Mouse (Mus musculus) midbrain, embryonic 12.5 days (tissue): ENCODE data around the gene Gm8374. TPM values are rescaled to one million over a fixed set of nuclear protein-coding genes. Genes with fewer than 3 reads are reported as not detected.
A peak's percentile ranks its signal among the peaks of the same experiment; 100 is the strongest.
"Not testable (repeated sequence)": the region's sequence is repeated elsewhere in the genome, so short reads cannot be mapped to it uniquely, and the experiment has no call there.

Source experiments
- ATAC-seq: fragments of 200-750 bp; cut with Nextera tagmentation; 2 replicates; pipeline ENCODE4 v1.8.0; 2017; ENCODE audit warnings: low read depth, moderate TSS enrichment, moderate library complexity; ENCODE audit not compliant: low FRiP score
- H3K27ac ChIP-seq: fragments of 300-500 bp; sonication (generic); replicated peaks from 2 replicates; pipeline ENCODE4 v1.5.1; 2016; ENCODE audit warnings: mild to moderate bottlenecking
- H3K27me3 ChIP-seq: fragments of 300-500 bp; sonication (generic); 2 replicates; pipeline ENCODE4 v1.6.1; 2016; ENCODE audit warnings: mild to moderate bottlenecking
- H3K36me3 ChIP-seq: fragments of 300-500 bp; sonication (generic); 2 replicates; pipeline ENCODE4 v1.6.1; 2016
- H3K4me1 ChIP-seq: fragments of 300-500 bp; sonication (generic); 2 replicates; pipeline ENCODE4 v1.6.1; 2016
- H3K4me2 ChIP-seq: fragments of 300-500 bp; sonication (generic); replicated peaks from 2 replicates; pipeline ENCODE4 v1.6.1; 2016; ENCODE audit warnings: mild to moderate bottlenecking, moderate library complexity
- H3K4me3 ChIP-seq: fragments of 300-500 bp; sonication (generic); 2 replicates; pipeline ENCODE4 v1.5.1; 2016; ENCODE audit warnings: mild to moderate bottlenecking
- H3K9ac ChIP-seq: fragments of 300-500 bp; sonication (generic); replicated peaks from 2 replicates; pipeline ENCODE4 v1.6.1; 2016; ENCODE audit warnings: mild to moderate bottlenecking, moderate library complexity
- H3K9me3 ChIP-seq: fragments of 300-500 bp; sonication (generic); 2 replicates; pipeline ENCODE4 v1.6.1; 2016; ENCODE audit warnings: mild to moderate bottlenecking
- WGBS: fragments of 180-500 bp; shearing (Covaris S2); methylation state at CpG from one replicate; pipeline ENCODE4 v1.1.7; 2016; 5-methylcytosine and 5-hydroxymethylcytosine counted together
- polyA plus RNA-seq: library from polyadenylated mRNA; unstranded; fragments of >200 nt; fragmentation: Nextera tagmentation; extraction: Ambion mirVana; gene quantifications from 2 replicates; pipeline ENCODE4 v1.2.1, GENCODE M21; 2016

Gene Gm8374
- not detected in 2 replicates for polyA plus RNA-seq

GRCm38 (mm10) chr14:7365034-7365433 lies at the start of gene Gm8374:
TSS of gene Gm8374 (minus strand) at chr14:7365134.
- not testable (repeated sequence) for H3K36me3 ChIP-seq, H3K27ac ChIP-seq, H3K9ac ChIP-seq, H3K4me2 ChIP-seq, H3K9me3 ChIP-seq, H3K4me1 ChIP-seq, ATAC-seq, H3K4me3 ChIP-seq, H3K27me3 ChIP-seq
- 94% methylated on average over 3 of the region's 3 CpGs for WGBS

DNA sequence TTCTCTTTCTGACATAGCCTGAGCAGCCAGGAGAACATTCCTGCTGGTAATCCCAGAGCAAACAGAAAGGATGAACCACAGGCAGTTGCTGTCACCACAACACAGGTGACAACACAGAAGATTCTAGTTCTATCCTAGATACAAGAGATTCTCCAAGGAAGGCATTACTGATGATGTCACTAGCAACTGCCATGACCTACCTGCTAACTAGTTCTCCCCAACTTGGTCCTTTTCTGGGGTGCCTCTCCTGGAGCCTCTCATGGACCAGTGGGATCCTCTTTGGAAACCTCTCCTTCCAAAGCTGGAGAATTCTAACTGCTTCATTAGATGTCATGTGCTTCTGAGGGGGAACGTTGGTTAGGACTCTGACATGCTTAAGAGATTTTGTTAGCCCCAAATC lies 32.6 kb downstream of the Gm8374 start, which contains the start of gene Gm5797:
TSS of gene Gm5797 (minus strand) at position 101 of the 400 bp plus-strand sequence.
- not testable (repeated sequence) for H3K27ac ChIP-seq, H3K27me3 ChIP-seq, H3K4me3 ChIP-seq, H3K9ac ChIP-seq, ATAC-seq, H3K9me3 ChIP-seq, H3K4me1 ChIP-seq, H3K36me3 ChIP-seq, H3K4me2 ChIP-seq
- WGBS = no CpG with 5 or more reads among the region's 1 CpGs

- not testable (repeated sequence) for H3K36me3 ChIP-seq
- ATAC-seq = peak; percentile 6; the same call in 1 of the 2 replicates
- H3K4me3 ChIP-seq = peak overlapping the region; percentile 49
These were observed 49.8 kb downstream of the Gm8374 start for GRCm38 (mm10) chr14:7315093-7315492.

DNA sequence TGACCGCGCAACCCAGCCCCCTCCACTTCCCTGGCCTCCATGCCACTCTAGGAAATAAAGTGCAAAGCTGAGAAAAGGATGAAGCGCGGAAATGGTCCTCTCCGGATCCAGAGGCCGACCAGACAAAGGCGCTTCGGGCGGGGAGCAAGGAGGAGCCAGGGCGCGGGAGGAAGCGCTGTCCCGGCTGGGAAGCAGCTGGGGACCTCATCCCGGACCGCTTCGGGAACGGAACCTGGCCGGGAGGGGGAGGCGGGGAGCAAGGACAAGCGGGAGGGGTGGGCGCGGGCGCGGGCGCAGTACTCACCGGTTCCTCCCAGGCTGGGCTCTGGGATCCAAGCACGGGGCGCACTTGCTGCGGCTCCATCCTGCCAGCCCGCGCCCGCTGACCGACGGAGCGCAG lies 50.3 kb downstream of the Gm8374 start, which contains the start of gene Gm3739:
TSS of gene Gm3739 (minus strand) at position 389 of the 400 bp plus-strand sequence.
- peak within 1 kb of the TSS; percentile 62 for H3K9ac ChIP-seq
- 0% methylated on average over 2 of the region's 35 CpGs for WGBS
- peak within 1 kb of the TSS; percentile 56 for H3K4me2 ChIP-seq
- not testable (repeated sequence) for H3K9me3 ChIP-seq, H3K4me1 ChIP-seq, H3K27me3 ChIP-seq, H3K36me3 ChIP-seq, H3K27ac ChIP-seq, ATAC-seq
- peak within 1 kb of the TSS; percentile 49 for H3K4me3 ChIP-seq

More at GRCm38 (mm10) chr14:7315093-7315492, 49.8 kb downstream of the Gm8374 start:
- H3K27me3 ChIP-seq, H3K4me1 ChIP-seq, H3K27ac ChIP-seq, H3K9me3 ChIP-seq: not testable (repeated sequence)
- WGBS = 0% methylated on average over 14 of the region's 19 CpGs
- Histone ChIP-seq H3K4me2 (peak overlapping the region; percentile 56), H3K9ac (peak overlapping the region; percentile 62)

Other genes starting within 250 kb of the Gm8374 start
- not detected in 2 replicates for gene Gm6676, start 239.7 kb downstream of the Gm8374 start, polyA plus RNA-seq
- 5.1 and 5.6 TPM in 2 replicates for gene Gm3512, start 190.6 kb downstream of the Gm8374 start, polyA plus RNA-seq
- not detected in 2 replicates for gene Gm16434, start 170.6 kb downstream of the Gm8374 start, polyA plus RNA-seq
- not detected in 2 replicates for gene Gm3727, start 100.4 kb downstream of the Gm8374 start, polyA plus RNA-seq
- gene Gm3739, start 50.1 kb downstream of the Gm8374 start, polyA plus RNA-seq = 2.2 and 3.3 TPM in 2 replicates
- gene Gm5797, start 32.7 kb downstream of the Gm8374 start, polyA plus RNA-seq = not detected in 2 replicates
- 0.31 TPM in 1 of 2 replicates, not detected in the other for gene Gm3755, start 85.8 kb upstream of the Gm8374 start, polyA plus RNA-seq
- gene Gm3752, start 118.6 kb upstream of the Gm8374 start, polyA plus RNA-seq = 1.5 and 2.8 TPM in 2 replicates
- 1.7 and 2.1 TPM in 2 replicates for gene Gm3558, start 203.4 kb upstream of the Gm8374 start, polyA plus RNA-seq
- gene Gm10338, start 230.5 kb upstream of the Gm8374 start, polyA plus RNA-seq = not detected in 2 replicates